Mouse (Mus musculus) layer of hippocampus, adult 8-10 months (tissue): Measurements from ENCODE around the gene Iqsec1. TPM values are rescaled to one million over a fixed set of nuclear protein-coding genes. Genes with fewer than 3 reads are reported as not detected.

Experiments
- DNase-seq, 2 experiments: peaks; one replicate each; pipeline ENCODE4 v3.0.0; 2022; ENCODE audit warnings: low spot score in 2 of 2
- total RNA-seq, 4 experiments: library from RNA; stranded (reverse); gene quantifications; 2 replicates each; pipeline ENCODE4 v1.2.4; 2022

Iqsec1 gene
- total RNA-seq, 4 experiments from 2014 or later, result 262 to 273 (median 267) TPM

- no peak for DNase-seq
Measured at GRCm38 (mm10) chr6:90969341-90969871, 19.1 kb downstream of the Iqsec1 start.

GRCm38 (mm10) chr6:90953349-90953748 is 35.1 kb downstream of the Iqsec1 start:
- DNase-seq, result no peak

GRCm38 (mm10) chr6:90950936-90951335 is 37.5 kb downstream of the Iqsec1 start:
- DNase-seq, result no peak

GRCm38 (mm10) chr6:90948097-90948496 is 40.4 kb downstream of the Iqsec1 start:
- no peak for DNase-seq

- DNase-seq, result peak; percentile 35 to 57
Measured at GRCm38 (mm10) chr6:90945560-90946230, 42.8 kb downstream of the Iqsec1 start.

GRCm38 (mm10) chr6:90941257-90941656 is 47.2 kb downstream of the Iqsec1 start:
- DNase-seq, result no peak

- DNase-seq, result no peak
Measured at GRCm38 (mm10) chr6:90933656-90934055, 54.8 kb downstream of the Iqsec1 start.

- no peak for DNase-seq
Measured at GRCm38 (mm10) chr6:90928806-90929205, 59.7 kb downstream of the Iqsec1 start.

- DNase-seq, result no peak
Measured at GRCm38 (mm10) chr6:90925472-90925871, 63.0 kb downstream of the Iqsec1 start.

GRCm38 (mm10) chr6:90924796-90925195 is 63.7 kb downstream of the Iqsec1 start:
- no peak for DNase-seq

- no peak for DNase-seq
Measured at GRCm38 (mm10) chr6:90924379-90924778, 64.1 kb downstream of the Iqsec1 start.

- no peak for DNase-seq
Measured at GRCm38 (mm10) chr6:90921259-90921946, 67.1 kb downstream of the Iqsec1 start.

GRCm38 (mm10) chr6:90920510-90921220 is 67.8 kb downstream of the Iqsec1 start:
- no peak for DNase-seq

- DNase-seq, result no peak
Measured at GRCm38 (mm10) chr6:90919636-90920420, 68.7 kb downstream of the Iqsec1 start.

- DNase-seq, result no peak
Measured at GRCm38 (mm10) chr6:90915585-90915984, 72.9 kb downstream of the Iqsec1 start.

- DNase-seq, result no peak
Measured at GRCm38 (mm10) chr6:90913771-90914170, 74.7 kb downstream of the Iqsec1 start.

- no peak for DNase-seq
Measured at GRCm38 (mm10) chr6:90912768-90913167, 75.7 kb downstream of the Iqsec1 start.

- DNase-seq, result no peak
Measured at GRCm38 (mm10) chr6:90904143-90904542, 84.3 kb downstream of the Iqsec1 start.

- no peak for DNase-seq
Measured at GRCm38 (mm10) chr6:90900302-90900701, 88.2 kb downstream of the Iqsec1 start.

GRCm38 (mm10) chr6:90899266-90899665 is 89.2 kb downstream of the Iqsec1 start:
- DNase-seq, result no peak

- no peak for DNase-seq
Measured at GRCm38 (mm10) chr6:90898107-90898506, 90.4 kb downstream of the Iqsec1 start.
